Mouse (Mus musculus): ENCODE results near the gene Birc3.
A peak's percentile ranks its signal among the peaks of the same experiment; 100 is the strongest.
"Not testable (repeated sequence)": the region's sequence is repeated elsewhere in the genome, so short reads cannot be mapped to it uniquely, and the experiment has no call there.

Gene Birc3

GRCm38 (mm10) chr9:7866981-7867380 lies 6.0 kb downstream of the Birc3 start:
- not testable (repeated sequence) for DNase-seq

DNA sequence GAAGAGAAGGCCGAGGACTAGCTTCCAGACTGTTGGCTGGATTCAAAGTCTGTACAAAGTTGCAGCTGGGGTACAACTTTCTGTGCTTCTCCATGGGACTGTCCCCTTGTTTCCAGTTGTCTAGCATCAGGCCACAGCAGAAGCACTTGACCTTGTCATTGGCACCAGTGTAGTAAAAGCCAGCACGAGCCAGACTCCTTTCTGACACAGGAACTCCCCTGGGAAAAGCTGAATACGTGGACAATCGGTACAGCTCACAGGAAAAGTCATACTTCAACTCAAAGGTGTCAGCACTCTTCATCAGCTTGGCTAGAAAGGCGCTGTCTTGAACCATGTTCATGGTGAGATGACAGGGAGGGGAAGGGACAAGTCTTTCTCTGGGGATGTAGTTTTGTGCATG lies 12.0 kb downstream of the Birc3 start:
- no peak for DNase-seq

DNA sequence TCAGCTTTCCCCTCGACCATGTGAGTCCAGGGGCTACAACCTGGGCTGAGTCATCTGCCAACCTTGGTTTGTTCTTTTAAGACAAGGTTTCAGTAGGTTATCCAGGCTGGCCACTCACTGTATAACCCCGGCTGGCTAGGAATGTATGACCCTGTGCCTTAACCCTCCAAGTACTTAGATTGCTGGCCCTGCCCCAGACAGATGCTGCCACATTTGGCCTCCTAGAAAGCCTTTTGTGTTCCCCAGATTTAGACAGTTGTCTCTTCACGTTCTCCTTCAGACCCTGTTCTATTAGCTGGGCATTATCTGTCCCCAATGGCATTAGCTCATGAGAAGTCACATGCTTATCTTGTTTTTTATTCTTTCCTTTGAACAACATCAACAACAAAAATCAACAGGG lies 17.1 kb downstream of the Birc3 start:
- DNase-seq: no peak

- peak; percentile 8 for DNase-seq
These were observed 17.6 kb downstream of the Birc3 start for GRCm38 (mm10) chr9:7855374-7855773.

DNA sequence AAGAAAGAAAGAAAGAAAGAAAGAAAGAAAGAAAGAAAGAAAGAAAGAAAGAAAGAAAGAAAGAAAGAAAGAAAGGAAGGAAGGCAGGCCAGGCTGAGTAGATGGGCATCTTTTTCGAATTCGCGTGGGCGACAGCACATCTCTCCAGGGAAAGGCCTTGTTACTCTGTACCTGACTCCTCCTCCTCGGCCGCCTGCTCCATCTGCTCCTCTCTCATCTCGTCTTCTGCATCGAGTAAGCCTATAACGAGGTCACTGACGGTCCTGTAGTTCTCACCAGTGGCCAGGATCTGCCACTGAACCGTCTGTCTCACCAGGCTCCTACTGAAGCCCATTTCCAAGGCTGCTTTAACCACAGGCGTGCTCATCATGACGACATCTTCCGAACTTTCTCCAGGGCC lies 18.8 kb downstream of the Birc3 start:
- DNase-seq: not testable (repeated sequence)

- DNase-seq: no peak
These were observed 20.4 kb downstream of the Birc3 start for GRCm38 (mm10) chr9:7852346-7853230.

- no peak for DNase-seq
These were observed 21.1 kb downstream of the Birc3 start for GRCm38 (mm10) chr9:7851841-7852240.

DNA sequence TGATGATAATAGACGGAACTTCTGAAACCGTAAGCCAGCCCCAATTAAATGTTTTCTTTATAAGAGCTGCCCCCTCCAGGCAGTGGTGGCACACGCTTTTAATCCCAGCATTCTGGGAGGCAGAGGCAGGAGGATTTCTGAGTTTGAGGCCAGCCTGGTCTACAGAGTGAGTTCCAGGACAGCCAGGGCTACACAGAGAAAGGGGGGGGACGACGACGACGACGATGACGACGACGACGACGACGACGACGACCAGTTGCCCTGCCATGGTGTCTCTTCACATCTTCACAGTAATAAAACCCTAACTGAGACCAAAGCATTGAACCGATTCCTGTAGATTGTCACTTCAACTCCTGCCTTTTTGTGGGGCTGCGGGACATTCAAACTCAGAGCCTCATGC lies 24.8 kb downstream of the Birc3 start:
- no peak for DNase-seq

DNA sequence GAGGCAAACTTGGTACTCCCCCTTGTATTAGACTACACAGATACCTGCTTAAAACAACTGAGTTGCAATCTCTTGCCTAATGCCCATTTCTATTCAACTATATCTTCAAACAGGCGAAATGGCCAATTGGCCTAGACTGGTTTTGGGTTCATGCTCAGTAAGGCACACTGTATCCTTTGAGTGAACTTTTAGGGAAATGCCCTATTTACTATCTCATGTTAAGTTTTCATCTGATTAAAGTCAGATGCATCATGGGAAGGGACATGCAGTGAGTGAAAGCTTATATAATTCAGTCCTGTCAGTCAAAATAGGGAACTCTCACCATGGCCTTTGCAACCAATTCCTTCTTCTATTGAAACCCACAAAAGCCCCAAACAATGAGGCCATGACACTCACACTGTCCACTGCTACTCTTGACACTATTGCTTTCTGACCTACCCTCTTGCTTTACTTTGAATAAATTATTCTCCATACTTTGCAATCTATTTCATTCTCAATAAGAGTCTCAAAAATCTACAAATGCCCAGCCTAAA lies 26.3 kb downstream of the Birc3 start:
- no peak for DNase-seq

DNA sequence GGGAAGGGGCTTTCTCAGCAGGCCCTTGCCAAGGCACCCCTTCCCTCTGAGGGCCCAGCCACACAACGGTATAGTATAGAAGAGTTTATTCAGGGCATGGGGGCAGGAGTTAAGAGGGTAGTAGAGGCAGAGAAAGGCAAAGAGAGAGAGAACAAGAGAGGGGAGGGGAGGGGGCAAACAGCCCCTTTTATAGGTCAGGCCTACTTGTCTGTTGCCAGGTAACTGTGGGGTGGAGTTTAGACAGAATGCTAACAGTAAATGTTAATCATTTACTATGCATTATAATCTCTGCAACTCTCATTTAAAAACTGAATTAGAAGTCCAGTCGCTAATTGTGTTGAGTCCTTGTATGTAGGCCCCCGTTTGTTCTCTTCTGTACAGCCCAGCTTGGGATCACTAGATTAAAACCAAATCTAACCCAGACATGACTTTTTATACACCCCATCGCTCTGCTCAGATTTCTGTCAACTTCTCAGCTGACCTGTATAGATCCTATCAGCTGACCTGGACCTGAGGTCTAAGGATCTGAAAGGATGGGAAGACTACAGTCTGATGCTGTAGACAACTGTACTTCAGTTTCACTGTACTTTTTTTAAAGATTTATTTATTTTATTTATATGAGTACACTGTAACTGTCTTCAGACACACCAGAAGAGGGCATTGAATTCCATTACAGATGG lies 27.6 kb downstream of the Birc3 start:
- DNase-seq: no peak

DNA sequence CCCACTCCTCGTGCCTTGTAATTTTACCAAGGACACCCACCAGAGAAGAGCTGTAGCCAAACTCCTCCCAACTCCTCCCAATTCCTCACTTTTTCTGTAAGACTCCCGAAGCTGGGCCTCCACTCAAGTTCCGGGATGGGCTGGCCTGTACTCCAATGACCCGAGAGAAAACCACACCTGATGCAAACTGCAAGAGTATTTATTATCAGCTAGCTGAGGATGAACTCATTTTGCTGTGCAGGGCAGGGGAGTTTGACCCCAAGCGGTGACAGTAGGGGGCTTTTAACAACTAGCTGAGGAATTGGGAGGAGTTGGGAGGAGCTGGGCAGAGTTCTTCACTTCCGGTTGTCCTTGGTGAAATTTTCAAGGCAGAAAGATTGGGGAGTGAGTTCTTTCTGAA lies 31.8 kb downstream of the Birc3 start:
- no peak for DNase-seq

DNA sequence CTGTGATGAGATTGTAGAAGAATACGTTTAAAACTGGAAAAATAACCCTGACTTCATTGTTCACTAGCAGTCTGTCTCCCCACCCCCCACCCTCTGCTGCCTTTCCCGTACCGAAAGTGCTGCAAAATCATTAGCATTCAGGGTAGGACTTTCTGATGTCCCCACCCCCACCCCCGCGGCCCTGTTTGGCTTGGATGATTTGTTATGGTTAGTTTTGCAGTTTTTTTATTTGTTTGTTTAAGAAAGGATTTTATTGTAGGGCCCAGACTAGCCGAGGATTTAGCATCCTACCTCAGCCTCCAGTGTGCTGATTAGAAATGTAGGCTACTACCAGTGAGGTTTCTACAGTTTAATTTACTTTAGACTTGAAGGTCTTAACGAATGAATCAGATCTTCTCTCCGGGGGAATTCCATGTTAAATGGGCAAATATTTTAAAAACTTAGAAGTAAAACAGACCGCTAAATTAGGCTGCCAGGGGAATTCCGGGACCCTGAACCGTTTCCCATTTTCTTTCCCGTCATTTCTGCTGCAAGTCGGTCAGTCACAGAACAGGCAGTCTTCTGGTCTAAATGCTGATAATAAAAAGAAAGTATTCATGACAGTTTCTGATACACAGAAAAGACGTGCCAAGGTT lies 35.1 kb downstream of the Birc3 start:
- no peak for DNase-seq

DNA sequence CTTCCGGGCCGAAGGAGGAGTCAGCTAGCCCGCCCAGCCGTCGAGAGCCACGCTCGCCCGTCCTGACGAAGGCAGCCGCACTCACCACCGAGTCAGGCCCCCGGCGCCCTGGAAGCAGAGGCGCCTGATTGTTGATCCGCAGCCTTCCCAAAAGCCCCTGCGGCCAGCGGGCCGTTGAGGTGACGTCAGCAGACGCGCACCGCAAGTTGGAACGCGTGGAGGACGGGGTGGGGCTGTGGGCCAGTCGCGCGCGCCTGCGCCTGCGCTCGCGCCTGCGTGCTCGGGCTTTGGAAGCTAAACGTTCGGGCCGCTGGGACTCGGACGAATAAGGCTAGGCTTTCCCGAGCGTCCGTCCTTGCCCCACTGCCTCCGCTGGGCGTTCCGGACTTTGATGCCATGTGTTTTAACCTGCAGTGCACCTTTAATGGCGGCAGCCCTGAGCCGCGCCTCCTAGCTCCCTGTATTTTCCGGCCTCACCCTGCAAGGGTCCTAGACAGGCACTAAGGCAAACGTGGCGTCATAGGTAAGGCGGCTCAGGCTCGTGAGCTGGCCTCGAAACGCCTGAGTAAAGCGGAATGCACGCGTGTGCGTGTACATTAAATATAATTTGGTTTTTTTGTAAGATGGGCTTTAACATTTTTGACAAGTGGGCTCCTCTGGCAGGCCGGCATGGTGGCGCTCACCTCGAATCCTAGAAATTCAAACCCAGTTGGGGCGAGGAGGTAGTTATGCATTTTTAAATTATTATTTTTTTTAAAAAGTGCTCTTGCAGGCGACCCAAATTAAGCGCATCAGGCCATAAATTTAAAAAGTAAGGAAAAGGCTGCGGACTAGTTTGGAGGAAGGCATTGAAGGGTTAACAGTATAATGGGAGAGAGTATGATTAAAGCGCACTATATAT lies 35.8 kb downstream of the Birc3 start, which contains the start of gene Birc2:
Birc2 (minus strand) TSS at position 160 of the 901 bp plus-strand sequence.
- peak; percentile 95 for DNase-seq

DNA sequence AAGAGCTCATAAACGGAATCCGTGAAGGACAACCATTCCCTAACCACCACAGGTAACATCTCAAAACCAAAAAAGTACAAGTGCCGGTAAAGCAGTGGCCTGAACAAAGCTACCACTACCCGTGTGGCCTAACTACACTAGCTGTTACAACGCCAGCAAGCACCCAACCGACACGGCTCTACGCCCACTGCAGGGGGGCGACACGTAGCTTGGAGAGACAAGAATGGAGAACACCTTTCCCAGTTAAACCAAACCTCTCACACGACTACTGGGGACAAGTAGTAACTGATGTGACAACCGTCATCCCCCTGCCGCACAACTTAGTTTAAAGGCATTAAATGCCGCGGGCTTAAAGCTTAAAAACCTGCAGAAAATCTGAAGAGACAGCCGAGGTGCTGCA lies 36.7 kb downstream of the Birc3 start:
- peak; percentile 31 for DNase-seq

- DNase-seq: no peak
These were observed 37.7 kb downstream of the Birc3 start for GRCm38 (mm10) chr9:7835302-7835701.

GRCm38 (mm10) chr9:7833421-7833820 lies 39.6 kb downstream of the Birc3 start:
- DNase-seq: no peak

GRCm38 (mm10) chr9:7829531-7830528 lies 43.2 kb downstream of the Birc3 start:
- DNase-seq: no peak

- DNase-seq: no peak
These were observed 44.3 kb downstream of the Birc3 start for GRCm38 (mm10) chr9:7828706-7829105.

DNA sequence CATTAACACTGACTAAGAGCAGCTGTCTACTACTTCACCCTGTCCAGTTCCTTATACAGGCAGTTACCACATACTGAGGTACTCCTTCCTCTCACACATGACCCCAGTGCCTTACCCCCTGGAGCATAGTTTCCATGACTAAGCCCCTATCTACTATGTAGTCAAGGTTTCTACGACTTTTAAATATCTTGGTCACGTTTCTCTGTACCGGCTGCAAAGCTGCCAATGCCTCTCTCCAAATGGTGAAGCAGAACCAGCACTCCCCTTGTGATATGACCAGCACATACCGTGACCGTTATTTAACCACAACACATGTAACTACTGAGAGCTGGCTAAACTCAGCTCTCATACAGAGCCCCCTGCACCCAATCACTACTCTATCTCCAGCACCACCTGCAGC lies 48.1 kb downstream of the Birc3 start:
- no peak for DNase-seq

GRCm38 (mm10) chr9:7822758-7823157 lies 50.2 kb downstream of the Birc3 start:
- no peak for DNase-seq

DNA sequence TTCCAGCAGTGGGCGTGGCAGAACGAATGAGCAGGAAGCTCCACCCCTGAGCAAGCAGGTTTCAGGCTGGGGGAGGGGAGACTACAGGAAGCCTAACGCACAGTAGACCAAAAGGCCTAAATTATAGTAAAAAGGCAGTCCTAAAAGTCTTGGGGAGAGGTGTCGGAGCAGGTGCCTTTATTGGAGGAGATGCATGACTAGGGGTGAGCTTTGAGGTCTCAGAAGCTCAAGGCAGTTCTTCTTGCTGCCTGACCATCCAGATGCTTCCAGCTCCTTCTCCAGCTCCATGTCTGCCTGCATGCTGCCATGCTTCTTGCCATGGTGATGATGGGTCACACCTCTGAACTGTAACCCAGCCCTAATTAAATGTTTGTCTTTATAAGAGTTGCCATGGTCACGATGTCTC lies 67.9 kb downstream of the Birc3 start:
- DNase-seq: no peak
